Mouse (Mus musculus): ENCODE measurements around the gene Gckr.

- TF ChIP-seq CTCF (IDR thresholded peaks at IDR 0.05; ENCODE audit: low read depth): no peak
- no peak for TF ChIP-seq EP300 (optimal IDR thresholded peaks at IDR 0.05)
Observed at GRCm38 (mm10) chr5:31273018-31273417, 24.2 kb upstream of the Gckr start.
